Mouse (Mus musculus) CD4-positive, CD25-positive, alpha-beta regulatory T cell, adult 4 months (primary cell): Measurements from ENCODE around the gene Cryab. TPM values are rescaled to one million over a fixed set of nuclear protein-coding genes. Genes with fewer than 3 reads are reported as not detected.

Source experiments
- ATAC-seq: one replicate; pipeline ENCODE4 v1.8.0; 2017
- polyA plus RNA-seq, 2 experiments: library from polyadenylated mRNA; unstranded; fragments of 100-300 nt; shearing (Covaris generic); gene quantifications; one replicate each; pipeline ENCODE4 v1.2.1; 2017

Cryab gene
- polyA plus RNA-seq, 2 experiments from 2014 or later, result not detected

GRCm38 (mm10) chr9:50745806-50746205 is 5.3 kb upstream of the Cryab start:
- no peak for ATAC-seq

GRCm38 (mm10) chr9:50746214-50746677 is 4.9 kb upstream of the Cryab start, which contains the start of gene 2310030G06Rik:
TSS of gene 2310030G06Rik (minus strand) at chr9:50746536.
- ATAC-seq, result no peak

DNA sequence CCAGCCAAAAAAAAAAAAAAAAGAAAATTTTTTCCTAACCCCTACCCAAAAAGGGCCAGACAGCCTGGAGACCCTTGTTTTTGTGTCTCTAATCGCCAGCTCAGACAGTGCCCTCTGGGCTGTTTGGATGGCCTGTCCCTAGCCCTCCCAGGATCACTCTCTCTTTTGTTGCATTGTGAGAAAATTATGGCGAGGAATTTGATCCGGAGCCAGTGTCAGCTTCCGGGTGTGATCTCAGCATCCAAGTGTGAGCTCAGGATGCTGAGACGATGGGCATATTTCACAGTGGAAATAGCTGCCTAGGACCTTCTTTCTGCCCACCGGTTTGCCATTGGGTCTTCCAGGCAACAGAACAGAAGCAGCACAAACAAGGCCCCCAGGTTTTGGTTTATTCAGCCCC is 419 bp upstream of the Cryab start:
- no peak for ATAC-seq

DNA sequence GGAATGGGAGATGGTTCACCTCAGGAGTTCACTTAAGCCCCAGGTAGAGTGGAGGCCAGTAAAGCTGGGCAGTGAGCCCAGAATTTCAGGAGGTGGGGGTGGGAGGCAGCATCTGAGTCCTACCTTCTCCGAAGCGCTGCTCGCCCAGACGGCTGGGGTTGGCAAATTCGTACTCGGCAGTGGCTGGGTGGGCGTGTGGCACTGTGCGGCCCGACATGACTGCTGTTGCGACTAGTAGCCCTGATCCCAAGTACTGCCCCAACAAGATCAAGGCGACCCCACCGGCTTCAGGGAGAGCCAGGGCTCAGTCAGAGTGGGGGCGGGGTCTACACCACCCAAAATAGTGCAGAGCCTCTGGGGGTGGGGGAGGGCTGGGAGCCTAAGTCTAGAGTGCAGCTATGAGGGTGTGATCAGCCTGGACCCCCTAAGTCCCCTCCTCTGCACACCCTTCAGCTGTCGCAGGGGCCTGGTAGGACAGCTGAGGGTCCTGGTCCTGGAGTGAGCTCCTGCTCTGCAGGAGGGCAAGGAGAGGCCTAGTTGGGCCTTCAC is 1.0 kb downstream of the Cryab start, which contains the start of gene Hspb2:
Gene Hspb2 (minus strand): TSS at position 301 of the 549 bp plus-strand sequence.
- ATAC-seq, result no peak

GRCm38 (mm10) chr9:50752784-50753615 is 1.9 kb downstream of the Cryab start:
- ATAC-seq, result no peak

GRCm38 (mm10) chr9:50753947-50754346 is 2.8 kb downstream of the Cryab start:
- ATAC-seq, result no peak

DNA sequence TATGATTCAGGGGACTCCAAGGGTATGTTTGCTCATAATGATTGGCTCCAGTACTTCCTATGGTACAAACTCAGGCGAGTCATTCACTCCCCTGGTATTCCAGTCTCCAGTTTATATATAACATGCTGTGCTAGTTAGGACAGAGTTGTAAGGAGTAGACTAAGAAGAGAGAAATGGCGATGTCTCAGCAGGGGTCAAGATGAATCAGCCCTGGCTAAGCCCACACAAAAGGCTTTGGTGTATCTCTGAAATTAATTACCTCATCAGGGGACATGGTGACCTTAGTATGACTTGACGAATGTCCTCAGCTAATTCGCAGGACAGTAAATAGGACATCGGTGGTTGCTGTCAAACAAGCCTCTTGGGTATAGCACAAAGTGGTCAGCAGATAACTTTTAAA is 5.6 kb downstream of the Cryab start:
- no peak for ATAC-seq

- no peak for ATAC-seq
Observed at GRCm38 (mm10) chr9:50761520-50762243, 10.6 kb downstream of the Cryab start.

GRCm38 (mm10) chr9:50763331-50763730 is 12.2 kb downstream of the Cryab start:
- ATAC-seq, result no peak

- peak; percentile 10 for ATAC-seq
Observed at GRCm38 (mm10) chr9:50767531-50768106, 16.5 kb downstream of the Cryab start.

- ATAC-seq, result peak; percentile 89
Observed at GRCm38 (mm10) chr9:50768107-50769002, 17.2 kb downstream of the Cryab start, which contains the start of gene Fdxacb1. TSS of gene Fdxacb1 (plus strand) at chr9:50768236.

GRCm38 (mm10) chr9:50770011-50770410 is 18.9 kb downstream of the Cryab start:
- no peak for ATAC-seq

DNA sequence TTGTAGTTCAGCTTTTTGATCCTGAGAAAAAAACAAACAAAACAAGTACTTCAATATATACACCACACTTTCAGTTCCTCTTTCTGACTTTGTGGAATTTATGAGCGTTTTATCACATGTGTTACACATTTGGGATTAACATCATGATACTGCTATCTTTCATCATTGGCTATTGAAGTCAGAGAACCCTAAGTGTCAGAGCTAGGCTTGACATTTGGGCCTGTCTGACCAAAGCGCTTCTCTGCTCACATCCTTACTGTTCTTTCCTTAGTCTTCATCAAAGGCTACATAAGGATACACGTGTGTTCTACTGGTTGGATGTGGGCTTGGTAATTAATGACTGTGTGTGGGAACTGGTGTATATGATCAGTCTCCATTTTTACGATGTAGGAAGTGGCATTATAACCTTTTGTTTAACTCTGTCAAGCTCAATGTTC is 22.9 kb downstream of the Cryab start:
- no peak for ATAC-seq

DNA sequence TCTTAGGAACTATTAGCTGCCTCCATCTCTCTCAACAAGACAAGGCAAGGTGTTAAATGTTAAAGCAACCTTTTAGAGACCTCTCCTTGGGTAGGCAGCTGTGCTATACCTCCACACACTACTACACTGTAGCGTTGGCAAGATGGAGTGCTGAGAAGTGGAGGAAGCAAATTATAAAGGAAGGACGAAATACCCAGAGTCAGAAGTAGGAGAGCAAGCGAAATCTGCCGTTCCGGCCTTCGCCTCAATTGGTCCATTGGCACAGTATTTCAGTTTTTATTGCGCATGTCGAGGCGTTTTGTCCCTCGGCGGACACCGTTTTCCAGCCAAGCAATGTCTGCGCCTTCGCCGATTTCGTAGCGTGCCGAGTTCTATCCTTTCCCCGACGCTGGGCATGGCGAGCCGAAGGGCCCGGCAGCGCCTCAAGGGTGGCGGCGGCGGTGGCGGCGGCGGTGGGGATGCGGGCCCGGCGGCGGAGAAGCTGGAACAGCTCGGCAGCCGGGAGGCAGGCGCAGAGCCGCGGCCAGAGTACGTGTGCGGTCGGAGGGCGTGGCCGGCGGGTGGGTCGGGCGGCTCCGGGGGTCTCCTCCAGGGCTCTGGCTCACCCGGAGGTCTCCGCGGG is 24.0 kb downstream of the Cryab start, which contains the start of the genes Alg9 and 1110032A03Rik:
Gene Alg9 (plus strand): TSS at position 29 of the 622 bp plus-strand sequence.
Gene 1110032A03Rik (minus strand): TSS at position 530 of the 622 bp plus-strand sequence.
- ATAC-seq, result peak; percentile 82

- ATAC-seq, result peak; percentile 35
Observed at GRCm38 (mm10) chr9:50775662-50776126, 24.6 kb downstream of the Cryab start.

DNA sequence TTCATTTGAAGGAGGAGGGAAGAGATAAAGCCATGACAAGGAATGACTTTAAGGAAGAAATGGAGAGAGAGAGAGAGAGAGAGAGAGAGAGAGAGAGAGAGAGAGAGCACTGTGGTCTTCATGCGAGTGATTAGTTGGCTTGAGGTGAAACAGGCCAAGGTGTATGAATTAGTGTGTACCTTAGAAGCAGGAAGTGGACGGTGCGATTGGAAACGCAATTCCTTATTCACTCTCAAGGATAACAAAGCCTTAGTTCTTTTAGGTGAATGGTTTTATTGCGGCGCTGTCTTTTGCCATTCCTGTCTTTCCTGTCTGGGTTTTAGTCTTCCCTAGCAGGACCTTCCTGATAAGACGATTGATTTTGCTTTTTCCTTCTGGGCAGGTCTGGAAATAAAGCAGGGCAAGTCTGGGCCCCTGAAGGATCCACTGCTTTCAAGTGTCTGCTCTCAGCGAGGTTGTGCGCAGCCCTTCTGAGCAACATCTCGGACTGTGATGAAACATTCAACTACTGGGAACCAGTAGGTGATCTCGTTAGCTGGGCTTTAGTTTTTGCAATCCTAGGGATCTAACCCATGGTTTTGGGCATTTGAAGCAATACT is 25.1 kb downstream of the Cryab start:
- ATAC-seq, result no peak

DNA sequence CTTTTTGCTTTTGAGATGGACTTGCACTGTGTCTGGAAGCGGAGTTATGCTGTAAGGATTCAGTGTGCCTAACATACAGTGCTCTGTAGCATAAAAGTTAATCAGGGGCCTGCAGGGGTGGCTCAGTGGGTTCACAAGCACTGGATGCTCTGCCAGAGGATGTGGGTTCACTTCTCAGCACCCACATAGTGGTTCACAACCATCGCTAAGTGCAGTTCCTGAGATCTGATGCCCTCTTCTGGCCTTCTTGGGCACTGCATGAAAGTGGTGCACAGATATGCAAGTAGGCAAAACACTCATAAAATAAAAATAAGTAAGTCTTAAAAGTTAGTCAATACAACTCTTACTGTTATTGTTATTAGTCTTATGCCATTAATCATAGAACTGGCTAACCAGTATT is 31.0 kb downstream of the Cryab start:
- ATAC-seq, result peak; percentile 64

DNA sequence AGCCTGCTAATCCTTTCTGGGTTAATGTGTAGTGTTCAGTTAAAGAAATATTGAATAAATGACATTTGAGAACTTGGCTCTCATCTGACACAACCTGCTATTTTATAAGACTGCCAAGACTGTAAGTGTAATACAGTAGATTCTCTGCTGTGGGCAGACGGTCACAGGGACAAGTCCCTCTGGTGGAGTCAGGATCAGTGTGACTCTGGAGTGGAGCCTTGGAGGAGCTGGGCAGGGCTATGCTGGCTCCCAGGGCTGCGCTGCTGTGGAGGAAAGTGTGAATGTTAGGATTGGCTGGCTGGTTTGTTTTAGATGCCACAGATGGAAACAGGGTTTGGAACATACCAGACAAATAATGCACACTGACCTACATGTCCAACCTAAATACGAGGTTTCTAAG is 44.1 kb downstream of the Cryab start:
- no peak for ATAC-seq

GRCm38 (mm10) chr9:50796776-50797175 is 45.7 kb downstream of the Cryab start:
- no peak for ATAC-seq

DNA sequence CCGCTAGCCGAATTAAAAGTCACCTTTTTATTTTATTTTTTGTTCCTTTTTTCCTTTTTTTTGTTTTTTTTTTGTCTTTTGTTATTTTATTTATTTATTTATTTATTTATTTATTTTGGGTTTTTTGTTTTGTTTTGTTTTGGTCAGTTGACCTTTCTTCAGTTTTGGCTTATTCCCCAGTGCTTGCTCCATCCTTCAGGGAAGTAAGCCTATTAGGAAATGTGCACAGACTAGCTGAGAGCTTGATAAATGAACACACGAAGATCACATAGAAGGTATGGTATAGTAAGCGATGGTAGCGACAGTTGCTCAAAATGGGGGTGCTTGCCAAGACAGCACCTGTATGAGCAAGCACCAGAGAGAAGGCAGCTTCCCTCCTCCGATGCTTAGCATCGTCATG is 46.5 kb downstream of the Cryab start:
- ATAC-seq, result no peak
